In the genomic region with DNA sequence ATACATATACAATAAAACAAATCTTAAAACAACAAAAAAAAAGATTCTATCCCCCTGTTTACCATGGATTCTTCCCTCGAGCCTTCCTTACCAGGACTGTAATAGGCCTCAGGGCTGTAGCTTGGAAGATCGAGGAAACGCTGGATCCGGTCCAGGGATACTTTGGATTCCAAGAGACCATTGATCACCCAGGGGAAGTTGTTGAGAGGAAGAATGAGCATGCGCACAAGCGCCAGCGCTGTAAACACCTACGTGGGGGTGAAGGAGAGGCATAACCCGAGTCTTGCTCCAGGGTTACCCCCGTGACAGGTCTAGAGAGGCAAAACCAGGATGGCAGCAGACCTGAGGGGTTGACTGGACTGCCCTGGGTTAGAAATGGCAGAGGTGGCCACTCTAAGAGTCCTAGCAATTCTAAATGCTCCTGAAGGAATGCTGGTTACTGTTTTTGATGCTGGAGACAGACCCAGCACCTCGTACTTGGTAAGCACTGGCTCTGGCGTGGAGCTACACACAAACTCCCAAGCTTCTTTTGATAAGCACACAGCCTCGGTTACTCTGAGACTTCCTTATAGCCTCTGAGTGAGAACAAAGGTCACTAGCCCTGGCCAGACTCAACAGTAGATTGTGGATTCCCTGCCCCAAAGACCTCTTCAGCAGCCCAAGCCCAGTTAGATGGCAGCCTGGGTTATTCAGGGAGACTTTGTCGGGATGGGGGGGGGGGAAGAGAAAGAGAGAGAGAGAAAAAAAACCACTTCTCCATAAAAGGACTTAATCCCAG, we compare ENCODE assay signal across 23 mouse cellular contexts. TPM values are rescaled to one million over a fixed set of nuclear protein-coding genes. Genes with fewer than 3 reads are reported as not detected.
DNase-seq lines count a peak whose midpoint lies in the region; TF ChIP-seq lines count a peak whose summit lies in the region.
"Had no signal": no experiment of that assay in that cellular context is flagged by ENCODE, and none has a peak within 500 bp of the region (broad histone marks: within the 10 kb centered on the region; RNA-seq: fewer than 3 reads in every experiment).

No protein-coding gene starts in this region.

- H3K79me2 ChIP-seq in liver, adult 2 months (ENCODE audit: control insufficient read depth, insufficient read depth, low read length) = no peaks in the 10 kb centered on the region; the same call in 1 of the 2 replicates

- H3K27ac ChIP-seq in liver, adult 2 months (replicated peaks; ENCODE audit: insufficient read depth, low read depth, low read length) = no peak overlapping the region
- H3K27ac ChIP-seq in small intestine, adult 2 months (ENCODE audit: insufficient read depth, low read depth, low read length) = peak overlapping the region; percentile 100
- H3K27ac ChIP-seq: embryonic facial prominence, embryonic 15.5 days; forebrain, embryonic 10.5 days; forebrain, embryonic 15.5 days; heart, embryonic 15.5 days; hindbrain, embryonic 13.5 days had no signal

- no peaks in the 10 kb centered on the region for H3K27me3 ChIP-seq in liver, adult 2 months (ENCODE audit: control insufficient read depth, insufficient read depth, low read length)
- no peaks in the 10 kb centered on the region for H3K27me3 ChIP-seq in small intestine, adult 2 months (ENCODE audit: control insufficient read depth, insufficient read depth, low read length)
- H3K27me3 ChIP-seq: CH12.LX; embryonic facial prominence, embryonic 15.5 days; forebrain, embryonic 15.5 days; heart, embryonic 15.5 days; hindbrain, embryonic 13.5 days; Patski had no signal

- TF ChIP-seq CTCF in liver, adult 2 months (IDR thresholded peaks at IDR 0.05; ENCODE audit: low read depth, low read length) = no peak
- no peak for TF ChIP-seq CTCF in small intestine, adult 2 months (IDR thresholded peaks at IDR 0.05; ENCODE audit: extremely low read depth, insufficient read length, insufficient replicate concordance, low read depth, low read length)

- H3K4me1 ChIP-seq in liver, adult 2 months (ENCODE audit: control insufficient read depth, insufficient read depth, low read length) = peaks cover 11% of the 10 kb centered on the region; the same call in 1 of the 2 replicates
- H3K4me1 ChIP-seq in small intestine, adult 2 months (ENCODE audit: control insufficient read depth, insufficient read depth, insufficient read length, low read length) = peaks cover 22% of the 10 kb centered on the region

- no peak overlapping the region for H3K4me3 ChIP-seq in liver, adult 2 months (ENCODE audit: insufficient read depth, low read depth, low read length)
- H3K4me3 ChIP-seq in small intestine, adult 2 months (ENCODE audit: low read depth, low read length) = peak overlapping the region; percentile 12; the same call in 1 of the 2 replicates
- H3K4me3 ChIP-seq: embryonic facial prominence, embryonic 15.5 days; erythroblast, embryonic 14.5 days; forebrain, embryonic 10.5 days; forebrain, embryonic 15.5 days; heart, embryonic 15.5 days; hindbrain, embryonic 13.5 days had no signal

- 83% methylated on average over 14 of the region's 14 CpGs for WGBS in liver, adult 2 months
- 28% methylated on average over 14 of the region's 14 CpGs for WGBS in small intestine, adult 2 months

- peak; percentile 11 for DNase-seq in kidney, adult 18-20 months
- no peak for DNase-seq in kidney, postnatal 10 days
- DNase-seq in liver, adult 2 months (ENCODE audit: extremely low read depth, low read depth, low spot score) = peak; percentile 61
- DNase-seq in liver = no peak
- no peak for DNase-seq in cerebellum, adult 9-10 months
- DNase-seq in adrenal gland, postnatal 25 days = no peak
- DNase-seq: adrenal gland, postnatal 14 days; cerebellum, adult 18-20 months; cerebellum, postnatal 14 days; embryo, embryonic 11 days; gastrocnemius, postnatal 14 days; heart, postnatal 14 days had no signal

- H3K9ac ChIP-seq in liver, adult 2 months (ENCODE audit: low read depth, low read length) = no peak overlapping the region
- H3K9ac ChIP-seq: embryonic facial prominence, embryonic 15.5 days; forebrain, embryonic 15.5 days; heart, embryonic 15.5 days; hindbrain, embryonic 13.5 days had no signal

- H3K36me3 ChIP-seq in liver, adult 2 months (ENCODE audit: control insufficient read depth, insufficient read depth, low read length) = no peaks in the 10 kb centered on the region
- H3K36me3 ChIP-seq in small intestine, adult 2 months (ENCODE audit: control insufficient read depth, insufficient read depth, low read length) = peaks cover 8% of the 10 kb centered on the region; the same call in 1 of the 2 replicates

- no peak for TF ChIP-seq POLR2A in liver, adult 2 months (IDR thresholded peaks at IDR 0.05; ENCODE audit: extremely low read depth, insufficient read depth, low read length)
- TF ChIP-seq POLR2A in small intestine, adult 2 months (IDR thresholded peaks at IDR 0.05; ENCODE audit: low read depth, low read length) = no peak

RNA-seq across cellular contexts. Expression of a gene that starts 5.9 kb away (rescaled TPM):
- total RNA-seq in liver, adult 2 months (2014; rRNA removed) = 2.1 and 3.6 TPM in 2 replicates
- polyA plus RNA-seq in liver, adult 2 months (2012; rRNA removed) = 10.3 and 17.3 TPM in 2 replicates
- 28.7 and 37.5 TPM in 2 replicates for polyA plus RNA-seq in small intestine, adult 2 months (2012; rRNA removed)
- 12.8 and 14.5 TPM in 2 replicates for total RNA-seq in adrenal gland, postnatal 25 days (2021)

RNA-seq across cellular contexts. Expression of a gene that starts 25.0 kb away (rescaled TPM):
- not detected in 2 replicates for total RNA-seq in liver, adult 2 months (2014; rRNA removed)
- polyA plus RNA-seq in liver, adult 2 months (2012; rRNA removed) = not detected in 2 replicates
- polyA plus RNA-seq in small intestine, adult 2 months (2012; rRNA removed) = 0.27 and 1.0 TPM in 2 replicates
- total RNA-seq in adrenal gland, postnatal 25 days (2021) = 1.00 TPM in 1 of 2 replicates, not detected in the other
- total RNA-seq: hematopoietic stem cell, adult 5-6 weeks had no signal
- polyA plus RNA-seq: activated CD4-positive, CD25-positive, alpha-beta regulatory T cell, adult 4 months; erythroblast, embryonic 14.5 days had no signal

RNA-seq across cellular contexts. Expression of a gene that starts 39.4 kb away (rescaled TPM):
- total RNA-seq in liver, adult 2 months (2014; rRNA removed) = 2.5 and 3.7 TPM in 2 replicates
- 8.2 and 13.2 TPM in 2 replicates for polyA plus RNA-seq in liver, adult 2 months (2012; rRNA removed)
- 43.4 and 89.2 TPM in 2 replicates for polyA plus RNA-seq in small intestine, adult 2 months (2012; rRNA removed)
- 66.6 and 69.7 TPM in 2 replicates for total RNA-seq in adrenal gland, postnatal 25 days (2021)

Comparison
In these comparisons a context has a peak if more than half of its experiments do, and no peak if none do; other contexts are left out.
1. DNase-seq: peak in kidney, adult 18-20 months (single experiment) and liver, adult 2 months (single experiment); none in kidney, postnatal 10 days (single experiment), liver (single experiment), cerebellum, adult 9-10 months (single experiment) and adrenal gland, postnatal 25 days (single experiment).
2. RNA of a gene that starts 39.4 kb away (total RNA-seq): 66.6 to 69.7 TPM in adrenal gland, postnatal 25 days; 2.5 to 3.7 TPM in liver, adult 2 months; every median in the first group is over 10 times any median in the second.